Mouse (Mus musculus) heart, embryonic 10.5 days (tissue): ENCODE data around the gene Tle2. TPM values are rescaled to one million over a fixed set of nuclear protein-coding genes. Genes with fewer than 3 reads are reported as not detected.

Experiments used
- DNase-seq: peaks from one replicate; pipeline ENCODE4 v3.0.0-alpha.2; 2017; ENCODE audit warnings: low spot score
- H3K27ac ChIP-seq: fragments of 300-500 bp; sonication (generic); 2 replicates; pipeline ENCODE4 v1.5.1; 2016; ENCODE audit warnings: mild to moderate bottlenecking
- H3K27me3 ChIP-seq: fragments of 300-500 bp; sonication (generic); 2 replicates; pipeline ENCODE4 v1.6.1; 2016; ENCODE audit warnings: mild to moderate bottlenecking; ENCODE audit not compliant: poor library complexity, insufficient read depth, severe bottlenecking
- H3K36me3 ChIP-seq: fragments of 300-500 bp; sonication (generic); 2 replicates; pipeline ENCODE4 v1.6.1; 2016; ENCODE audit warnings: mild to moderate bottlenecking, moderate library complexity
- H3K4me1 ChIP-seq: fragments of 300-500 bp; sonication (generic); 2 replicates; pipeline ENCODE4 v1.6.1; 2016; ENCODE audit warnings: mild to moderate bottlenecking
- H3K4me3 ChIP-seq: fragments of 300-500 bp; sonication (generic); 2 replicates; pipeline ENCODE4 v1.5.1; 2016; ENCODE audit warnings: mild to moderate bottlenecking, moderate library complexity
- H3K9me3 ChIP-seq: fragments of 300-500 bp; sonication (generic); 2 replicates; pipeline ENCODE4 v1.6.1; 2016; ENCODE audit warnings: mild to moderate bottlenecking, moderate library complexity
- WGBS: fragments of 180-500 bp; shearing (Covaris S2); methylation state at CpG from one replicate; pipeline ENCODE4 v1.1.7; 2016; 5-methylcytosine and 5-hydroxymethylcytosine counted together
- polyA plus RNA-seq: library from polyadenylated mRNA; unstranded; fragments of >200 nt; fragmentation: Nextera tagmentation; extraction: Ambion mirVana; gene quantifications from 2 replicates; pipeline ENCODE4 v1.2.1, GENCODE M21; 2016

Tle2 gene
- polyA plus RNA-seq, 1 experiment from 2014 or later: 18.3 TPM

- 77% methylated on average over 12 of the region's 12 CpGs for WGBS
- no peaks in the 10 kb centered on the region for H3K27me3 ChIP-seq
- DNase-seq: no peak
- H3K27ac ChIP-seq: peak overlapping the region; percentile 80
- peaks cover 16% of the 10 kb centered on the region; the same call in 1 of the 2 replicates for H3K36me3 ChIP-seq
- peaks cover 39% of the 10 kb centered on the region for H3K4me1 ChIP-seq
- no peaks in the 10 kb centered on the region for H3K9me3 ChIP-seq
- peak overlapping the region; percentile 69; the same call in 1 of the 2 replicates for H3K4me3 ChIP-seq
Observed at GRCm38 (mm10) chr10:81604019-81604967, 29.9 kb downstream of the Tle2 start.

GRCm38 (mm10) chr10:81604968-81605665, 30.8 kb downstream of the Tle2 start:
- peak overlapping the region; percentile 80 for H3K27ac ChIP-seq
- no peaks in the 10 kb centered on the region for H3K27me3 ChIP-seq
- H3K9me3 ChIP-seq: no peaks in the 10 kb centered on the region
- DNase-seq: peak; percentile 93
- H3K4me1 ChIP-seq: peaks cover 32% of the 10 kb centered on the region
- H3K36me3 ChIP-seq: peaks cover 18% of the 10 kb centered on the region; the same call in 1 of the 2 replicates
- H3K4me3 ChIP-seq: peak overlapping the region; percentile 69
- 20% methylated on average over 29 of the region's 29 CpGs for WGBS

DNA sequence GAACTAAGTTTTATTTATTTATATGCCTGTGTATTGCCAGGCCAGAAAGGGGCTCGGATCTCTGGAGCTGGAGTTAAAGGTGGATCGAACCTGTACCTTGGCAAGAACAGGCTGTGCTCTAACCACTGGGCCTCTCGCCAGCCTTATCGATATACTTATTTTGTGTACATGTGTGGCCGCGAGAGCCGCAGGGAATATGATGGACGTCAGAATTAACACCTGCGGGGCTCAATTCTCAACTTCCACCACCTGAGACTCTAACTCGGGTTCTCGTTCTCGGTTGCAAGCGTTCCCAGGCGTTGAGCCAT, 31.3 kb downstream of the Tle2 start:
- Histone ChIP-seq H3K9me3 (no peaks in the 10 kb centered on the region), H3K27me3 (no peaks in the 10 kb centered on the region), H3K4me1 (peaks cover 27% of the 10 kb centered on the region), H3K36me3 (peaks cover 18% of the 10 kb centered on the region; the same call in 1 of the 2 replicates), H3K4me3 (peak overlapping the region; percentile 69), H3K27ac (peak overlapping the region; percentile 80)
- 4% methylated on average over 14 of the region's 14 CpGs for WGBS
- DNase-seq: no peak

GRCm38 (mm10) chr10:81605974-81606751, 31.8 kb downstream of the Tle2 start, which contains the start of gene BC025920:
Gene BC025920 (plus strand): TSS chr10:81606270.
- H3K27ac ChIP-seq: peak within 1 kb of the TSS; percentile 92
- DNase-seq: peak; percentile 99
- peaks cover 18% of the 10 kb centered on the region; the same call in 1 of the 2 replicates for H3K36me3 ChIP-seq
- WGBS: 1% methylated on average over 39 of the region's 39 CpGs
- H3K4me1 ChIP-seq: peaks cover 22% of the 10 kb centered on the region
- H3K4me3 ChIP-seq: peak within 1 kb of the TSS; percentile 69
- no peaks in the 10 kb centered on the region for H3K27me3 ChIP-seq
- H3K9me3 ChIP-seq: no peaks in the 10 kb centered on the region

GRCm38 (mm10) chr10:81608308-81608707, 33.9 kb downstream of the Tle2 start:
- Histone ChIP-seq H3K4me1 (peaks cover 15% of the 10 kb centered on the region; the same call in 1 of the 2 replicates), H3K4me3 (no peak overlapping the region), H3K36me3 (peaks cover 18% of the 10 kb centered on the region; the same call in 1 of the 2 replicates), H3K27me3 (no peaks in the 10 kb centered on the region; the same call in 1 of the 2 replicates), H3K9me3 (no peaks in the 10 kb centered on the region), H3K27ac (no peak overlapping the region)
- DNase-seq: no peak
- WGBS: 82% methylated on average over 1 of the region's 1 CpGs

DNA sequence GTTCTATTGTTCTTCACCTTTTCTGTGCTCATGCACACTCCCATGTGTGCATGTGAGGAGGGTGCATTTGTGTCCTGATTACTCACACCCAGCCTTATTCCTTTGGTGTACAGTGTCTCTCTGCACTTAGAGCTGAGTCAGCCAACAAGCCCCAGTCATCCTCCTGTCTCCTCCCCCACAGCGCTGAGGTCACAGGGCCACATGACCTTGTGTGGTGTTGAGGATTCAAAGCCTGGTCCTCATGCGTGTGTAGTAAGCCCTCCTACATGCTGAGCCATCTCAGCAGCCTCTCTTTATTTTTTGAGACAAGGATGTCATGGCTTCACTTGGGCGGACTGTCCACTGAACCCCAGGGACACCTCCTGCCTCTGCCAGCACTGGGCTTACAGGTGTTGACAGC, 38.4 kb downstream of the Tle2 start:
- no peaks in the 10 kb centered on the region for H3K9me3 ChIP-seq
- H3K27ac ChIP-seq: no peak overlapping the region
- H3K4me1 ChIP-seq: no peaks in the 10 kb centered on the region
- H3K27me3 ChIP-seq: no peaks in the 10 kb centered on the region; the same call in 1 of the 2 replicates
- no peak overlapping the region for H3K4me3 ChIP-seq
- peaks cover 16% of the 10 kb centered on the region; the same call in 1 of the 2 replicates for H3K36me3 ChIP-seq
- WGBS: 63% methylated on average over 3 of the region's 3 CpGs
- no peak for DNase-seq

- Histone ChIP-seq H3K4me3 (no peak overlapping the region), H3K36me3 (no peaks in the 10 kb centered on the region), H3K4me1 (no peaks in the 10 kb centered on the region), H3K9me3 (no peaks in the 10 kb centered on the region), H3K27me3 (no peaks in the 10 kb centered on the region; the same call in 1 of the 2 replicates), H3K27ac (no peak overlapping the region)
- no peak for DNase-seq
- 75% methylated on average over 6 of the region's 6 CpGs for WGBS
Observed at GRCm38 (mm10) chr10:81615486-81615885, 41.1 kb downstream of the Tle2 start.

DNA sequence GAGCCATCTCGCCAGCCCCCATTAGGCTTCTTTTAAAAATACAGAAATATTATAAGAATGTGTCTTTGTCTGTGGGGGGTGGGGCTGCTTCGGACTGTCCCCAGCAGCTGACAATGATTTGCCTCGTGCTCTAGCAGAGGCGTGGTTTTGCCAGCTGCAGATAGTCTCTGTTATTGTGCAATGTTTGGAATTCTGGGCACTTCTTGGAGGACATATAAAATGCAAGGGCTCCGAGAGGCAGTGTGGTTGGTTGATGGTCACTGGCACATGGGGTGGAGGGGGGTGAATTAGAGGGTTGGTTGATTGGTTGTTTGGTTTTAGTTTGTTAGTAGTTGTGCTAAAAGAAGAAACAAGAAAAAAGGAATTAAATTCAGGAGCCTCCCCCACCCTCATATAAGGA, 45.6 kb downstream of the Tle2 start:
- Histone ChIP-seq H3K9me3 (no peaks in the 10 kb centered on the region), H3K27ac (no peak overlapping the region), H3K27me3 (no peaks in the 10 kb centered on the region), H3K36me3 (peaks cover 42% of the 10 kb centered on the region), H3K4me3 (no peak overlapping the region), H3K4me1 (peaks cover 8% of the 10 kb centered on the region; the same call in 1 of the 2 replicates)
- WGBS: 85% methylated on average over 5 of the region's 5 CpGs
- DNase-seq: no peak

- WGBS: 44% methylated on average over 9 of the region's 9 CpGs
- Histone ChIP-seq H3K27ac (no peak overlapping the region), H3K36me3 (peaks cover 50% of the 10 kb centered on the region), H3K27me3 (no peaks in the 10 kb centered on the region), H3K4me1 (peaks cover 11% of the 10 kb centered on the region; the same call in 1 of the 2 replicates), H3K4me3 (no peak overlapping the region), H3K9me3 (no peaks in the 10 kb centered on the region)
- DNase-seq: no peak
Observed at GRCm38 (mm10) chr10:81620786-81621185, 46.4 kb downstream of the Tle2 start.

- H3K4me3 ChIP-seq: no peak overlapping the region
- H3K36me3 ChIP-seq: peaks cover 57% of the 10 kb centered on the region
- DNase-seq: no peak
- H3K9me3 ChIP-seq: no peaks in the 10 kb centered on the region
- H3K4me1 ChIP-seq: peaks cover 33% of the 10 kb centered on the region
- H3K27ac ChIP-seq: no peak overlapping the region
- H3K27me3 ChIP-seq: no peaks in the 10 kb centered on the region
- 50% methylated on average over 8 of the region's 8 CpGs for WGBS
Observed at GRCm38 (mm10) chr10:81623441-81623840, 49.1 kb downstream of the Tle2 start.

- WGBS: 88% methylated on average over 22 of the region's 22 CpGs
Observed at GRCm38 (mm10) chr10:81626101-81626993, 52.0 kb downstream of the Tle2 start.

More at GRCm38 (mm10) chr10:81626101-81626993, 52.0 kb downstream of the Tle2 start:
- H3K4me3 ChIP-seq: peak overlapping the region; percentile 77
- H3K9me3 ChIP-seq: no peaks in the 10 kb centered on the region
- H3K27ac ChIP-seq: peak overlapping the region; percentile 95
- peaks cover 34% of the 10 kb centered on the region for H3K4me1 ChIP-seq
- no peaks in the 10 kb centered on the region for H3K27me3 ChIP-seq
- H3K36me3 ChIP-seq: peaks cover 50% of the 10 kb centered on the region
- DNase-seq: no peak
